8 mouse cellular contexts compared by ENCODE assay signal in genomic region chr7:112760293-112760692, GRCm38 (mm10).
DNase-seq lines count a peak whose midpoint lies in the region; ATAC-seq and TF ChIP-seq lines count a peak whose summit lies in the region.
"Had no signal": no experiment of that assay in that cellular context is flagged by ENCODE, and none has a peak within 500 bp of the region (broad histone marks: within the 10 kb centered on the region; RNA-seq: fewer than 3 reads in every experiment).

No protein-coding gene starts in this region.

- no peak overlapping the region for H3K9ac ChIP-seq in kidney, embryonic 15.5 days
- H3K9ac ChIP-seq in forebrain, embryonic 14.5 days (ENCODE audit: low read length), result no peak overlapping the region
- H3K9ac ChIP-seq in limb, embryonic 15.5 days, result no peak overlapping the region

- no peak for TF ChIP-seq CTCF in embryonic fibroblast, embryonic 13.5 days (IDR thresholded peaks at IDR 0.05; ENCODE audit: borderline replicate concordance, insufficient read depth, low read length)

- 67% methylated on average over 3 of the region's 3 CpGs for WGBS in kidney, embryonic 15.5 days
- 66% methylated on average over 3 of the region's 3 CpGs for WGBS in forebrain, embryonic 14.5 days
- WGBS in limb, embryonic 15.5 days, result 63% methylated on average over 3 of the region's 3 CpGs

- H3K9me3 ChIP-seq in kidney, embryonic 15.5 days (replicated peaks), result no peaks in the 10 kb centered on the region
- H3K9me3 ChIP-seq in forebrain, embryonic 14.5 days (replicated peaks; ENCODE audit: control insufficient read depth, low read length), result no peaks in the 10 kb centered on the region
- H3K9me3 ChIP-seq in limb, embryonic 15.5 days, result no peaks in the 10 kb centered on the region

- H3K4me2 ChIP-seq in kidney, embryonic 15.5 days, result no peak overlapping the region
- H3K4me2 ChIP-seq in forebrain, embryonic 14.5 days (ENCODE audit: low read length), result no peak overlapping the region
- no peak overlapping the region for H3K4me2 ChIP-seq in limb, embryonic 15.5 days

- H3K4me3 ChIP-seq in kidney, embryonic 15.5 days (replicated peaks), result no peak overlapping the region
- H3K4me3 ChIP-seq in embryonic fibroblast, embryonic 13.5 days (ENCODE audit: insufficient read depth, low read length), result no peak overlapping the region
- H3K4me3 ChIP-seq in forebrain, embryonic 14.5 days (ENCODE audit: low read depth, low read length), result no peak overlapping the region
- no peak overlapping the region for H3K4me3 ChIP-seq in limb, embryonic 15.5 days

- ATAC-seq in kidney, embryonic 15.5 days (replicated peaks; ENCODE audit: low FRiP score), result no peak
- peak; percentile 13 for ATAC-seq in forebrain, embryonic 14.5 days
- ATAC-seq in limb, embryonic 15.5 days (ENCODE audit: insufficient number of reproducible peaks, low FRiP score, low TSS enrichment, low read depth), result no peak

- H3K27me3 ChIP-seq in kidney, embryonic 15.5 days, result no peaks in the 10 kb centered on the region
- no peaks in the 10 kb centered on the region for H3K27me3 ChIP-seq in forebrain, embryonic 14.5 days (replicated peaks; ENCODE audit: control insufficient read depth, insufficient read depth, low read length)
- H3K27me3 ChIP-seq in limb, embryonic 15.5 days, result no peaks in the 10 kb centered on the region

- H3K36me3 ChIP-seq in kidney, embryonic 15.5 days, result peaks cover 9% of the 10 kb centered on the region; the same call in 1 of the 2 replicates
- peaks cover 4% of the 10 kb centered on the region; the same call in 1 of the 2 replicates for H3K36me3 ChIP-seq in forebrain, embryonic 14.5 days (ENCODE audit: control insufficient read depth, insufficient read depth, low read length)
- H3K36me3 ChIP-seq in limb, embryonic 15.5 days, result no peaks in the 10 kb centered on the region

- H3K27ac ChIP-seq in kidney, embryonic 15.5 days, result peak overlapping the region; percentile 60; the same call in 1 of the 2 replicates
- 0 out of 2 replicates have a peak overlapping the region, but pooled peaks have one; percentile 7 for H3K27ac ChIP-seq in embryonic fibroblast, embryonic 13.5 days (ENCODE audit: insufficient read depth, low read length)
- H3K27ac ChIP-seq in forebrain, embryonic 14.5 days (ENCODE audit: low read depth, low read length), result peak overlapping the region; percentile 84
- H3K27ac ChIP-seq in limb, embryonic 15.5 days, result peak overlapping the region; percentile 54; the same call in 1 of the 2 replicates

- H3K4me1 ChIP-seq in kidney, embryonic 15.5 days, result peaks cover 91% of the 10 kb centered on the region
- H3K4me1 ChIP-seq in embryonic fibroblast, embryonic 13.5 days (ENCODE audit: control insufficient read depth, insufficient read depth, low read length), result peaks cover 47% of the 10 kb centered on the region
- H3K4me1 ChIP-seq in forebrain, embryonic 14.5 days (ENCODE audit: control insufficient read depth, insufficient read depth, low read length), result peaks cover 42% of the 10 kb centered on the region
- H3K4me1 ChIP-seq in limb, embryonic 15.5 days, result peaks cover 59% of the 10 kb centered on the region

- DNase-seq in kidney, postnatal 14 days, result no peak
- no peak for DNase-seq in forebrain, embryonic 14.5 days (ENCODE audit: low spot score)
- no peak for DNase-seq in cerebellum, adult 11 months
- DNase-seq in spleen, adult 18-20 months, result no peak
- DNase-seq: liver had no signal

- no peak for TF ChIP-seq POLR2A in embryonic fibroblast, embryonic 13.5 days (IDR thresholded peaks at IDR 0.05; ENCODE audit: low read depth, low read length)

Comparison
In these comparisons a context has a peak if more than half of its experiments do, and no peak if none do; other contexts are left out.
1. H3K27ac ChIP-seq: peak in every context shown above with its lines; median percentile 84 in forebrain, embryonic 14.5 days; 60 in kidney, embryonic 15.5 days; 54 in limb, embryonic 15.5 days; 7 in embryonic fibroblast, embryonic 13.5 days.